Mouse (Mus musculus) lung, embryonic 15.5 days (tissue): ENCODE measurements around the gene Cog6. TPM values are rescaled to one million over a fixed set of nuclear protein-coding genes. Genes with fewer than 3 reads are reported as not detected.

Source experiments
- ATAC-seq: fragments of 200-750 bp; cut with Nextera tagmentation; 2 replicates; pipeline ENCODE4 v1.8.0; 2017; ENCODE audit warnings: moderate number of reproducible peaks, borderline replicate concordance; ENCODE audit not compliant: low FRiP score, low TSS enrichment; ENCODE audit errors: extremely low read depth
- H3K27ac ChIP-seq: fragments of 300-500 bp; sonication (generic); 2 replicates; pipeline ENCODE4 v1.5.1; 2015; ENCODE audit warnings: moderate library complexity, mild to moderate bottlenecking, inconsistent platforms
- H3K27me3 ChIP-seq: fragments of 300-500 bp; sonication (generic); 2 replicates; pipeline ENCODE4 v1.6.1; 2015; ENCODE audit warnings: inconsistent platforms
- H3K36me3 ChIP-seq: fragments of 300-500 bp; sonication (generic); 2 replicates; pipeline ENCODE4 v1.6.1; 2015; ENCODE audit warnings: inconsistent platforms
- H3K4me1 ChIP-seq: fragments of 300-500 bp; sonication (generic); 2 replicates; pipeline ENCODE4 v1.6.1; 2015; ENCODE audit warnings: inconsistent platforms
- H3K4me2 ChIP-seq: fragments of 300-500 bp; sonication (generic); 2 replicates; pipeline ENCODE4 v1.6.1; 2015; ENCODE audit warnings: inconsistent platforms, mild to moderate bottlenecking, moderate library complexity
- H3K4me3 ChIP-seq: fragments of 300-500 bp; sonication (generic); 2 replicates; pipeline ENCODE4 v1.5.1; 2015; ENCODE audit warnings: mild to moderate bottlenecking, inconsistent platforms
- H3K9ac ChIP-seq: fragments of 300-500 bp; sonication (generic); 2 replicates; pipeline ENCODE4 v1.6.1; 2015; ENCODE audit warnings: inconsistent platforms
- H3K9me3 ChIP-seq: fragments of 300-500 bp; sonication (generic); 2 replicates; pipeline ENCODE4 v1.6.1; 2016; ENCODE audit warnings: inconsistent platforms
- WGBS: fragments of 180-500 bp; shearing (Covaris S2); methylation state at CpG from one replicate; pipeline ENCODE4 v1.1.7; 2015; 5-methylcytosine and 5-hydroxymethylcytosine counted together
- polyA plus RNA-seq: library from polyadenylated mRNA; unstranded; fragments of >200 nt; fragmentation: Nextera tagmentation; extraction: Ambion mirVana; gene quantifications from 2 replicates; pipeline ENCODE4 v1.2.1, GENCODE M21; 2015

Gene Cog6
- polyA plus RNA-seq, 1 experiment from 2014 or later = 46.1 TPM

DNA sequence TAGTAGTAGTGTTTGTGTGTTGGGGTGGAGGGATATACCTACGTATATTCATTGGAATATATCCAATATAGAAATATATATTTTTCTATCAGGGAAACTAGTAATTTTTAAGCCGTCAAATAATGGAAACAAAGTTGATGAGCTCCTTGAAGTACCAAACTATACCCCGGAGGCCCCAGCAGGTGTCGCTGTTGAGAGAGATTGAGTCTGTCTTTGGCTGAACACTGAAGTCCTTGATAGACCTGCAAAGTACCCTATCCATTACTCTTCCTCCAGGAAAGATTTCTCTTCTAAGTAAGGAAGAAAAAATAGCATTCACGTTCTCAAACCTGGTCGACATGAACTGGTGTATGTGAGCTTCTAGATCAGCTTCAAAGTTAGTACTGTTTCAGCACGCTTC is 12.0 kb upstream of the Cog6 start:
- H3K4me1 ChIP-seq = no peaks in the 10 kb centered on the region
- H3K27me3 ChIP-seq = no peaks in the 10 kb centered on the region
- no peak overlapping the region for H3K9ac ChIP-seq
- no peak for ATAC-seq
- H3K4me2 ChIP-seq = no peak overlapping the region
- WGBS = 19% methylated on average over 7 of the region's 7 CpGs
- no peak overlapping the region for H3K27ac ChIP-seq
- no peak overlapping the region for H3K4me3 ChIP-seq
- no peaks in the 10 kb centered on the region for H3K36me3 ChIP-seq
- H3K9me3 ChIP-seq = no peaks in the 10 kb centered on the region

DNA sequence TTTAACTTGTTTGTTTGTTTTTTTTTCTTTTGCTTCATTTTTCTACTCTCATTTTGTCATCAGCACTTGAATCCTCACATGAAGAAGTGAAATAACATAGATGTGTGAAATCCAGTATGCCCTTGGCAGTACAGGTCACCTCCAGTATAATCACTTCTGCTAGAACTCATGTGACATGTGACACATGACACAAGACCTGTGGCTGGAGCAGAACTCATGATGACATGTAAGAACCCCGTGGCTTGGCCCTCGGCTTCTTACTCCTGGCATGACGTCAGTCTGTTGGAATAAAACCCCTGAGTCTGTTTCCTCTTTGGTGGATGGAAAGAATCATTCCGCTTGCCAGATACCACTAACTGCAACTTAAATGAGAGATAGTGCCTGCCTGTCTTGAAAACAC is 10.3 kb upstream of the Cog6 start:
- WGBS = 71% methylated on average over 4 of the region's 4 CpGs
- H3K27ac ChIP-seq = no peak overlapping the region
- no peak for ATAC-seq

DNA sequence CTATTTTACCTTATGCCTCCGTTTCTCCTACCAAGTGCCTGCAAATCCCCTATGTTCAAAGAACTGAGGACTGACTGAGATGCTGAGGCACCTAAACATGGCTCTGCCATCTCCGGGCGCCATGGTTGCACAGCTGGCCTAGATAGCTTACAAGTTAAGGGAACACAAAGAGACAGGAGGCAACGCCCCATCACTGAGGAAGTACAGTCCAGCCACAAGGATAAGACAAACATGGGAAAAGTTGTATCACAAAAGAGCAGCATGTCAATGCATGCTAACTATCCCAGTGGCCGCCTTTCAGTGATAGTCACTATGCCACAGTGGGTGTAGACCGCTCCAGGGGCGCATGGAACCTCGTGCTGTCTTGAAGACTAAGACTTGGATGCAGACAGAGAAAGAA is 9.6 kb downstream of the Cog6 start:
- 93% methylated on average over 8 of the region's 8 CpGs for WGBS
- H3K36me3 ChIP-seq = peaks cover 35% of the 10 kb centered on the region
- no peaks in the 10 kb centered on the region for H3K4me1 ChIP-seq
- H3K27me3 ChIP-seq = no peaks in the 10 kb centered on the region
- no peak overlapping the region for H3K4me3 ChIP-seq
- no peak for ATAC-seq
- no peaks in the 10 kb centered on the region for H3K9me3 ChIP-seq
- H3K27ac ChIP-seq = no peak overlapping the region
- no peak overlapping the region for H3K9ac ChIP-seq
- no peak overlapping the region for H3K4me2 ChIP-seq

More for the DNA sequence above, 10.3 kb upstream of the Cog6 start:
- no peaks in the 10 kb centered on the region for H3K36me3 ChIP-seq
- no peak overlapping the region for H3K9ac ChIP-seq
- H3K4me1 ChIP-seq = no peaks in the 10 kb centered on the region
- H3K27me3 ChIP-seq = no peaks in the 10 kb centered on the region
- H3K9me3 ChIP-seq = no peaks in the 10 kb centered on the region
- H3K4me2 ChIP-seq = no peak overlapping the region
- no peak overlapping the region for H3K4me3 ChIP-seq

DNA sequence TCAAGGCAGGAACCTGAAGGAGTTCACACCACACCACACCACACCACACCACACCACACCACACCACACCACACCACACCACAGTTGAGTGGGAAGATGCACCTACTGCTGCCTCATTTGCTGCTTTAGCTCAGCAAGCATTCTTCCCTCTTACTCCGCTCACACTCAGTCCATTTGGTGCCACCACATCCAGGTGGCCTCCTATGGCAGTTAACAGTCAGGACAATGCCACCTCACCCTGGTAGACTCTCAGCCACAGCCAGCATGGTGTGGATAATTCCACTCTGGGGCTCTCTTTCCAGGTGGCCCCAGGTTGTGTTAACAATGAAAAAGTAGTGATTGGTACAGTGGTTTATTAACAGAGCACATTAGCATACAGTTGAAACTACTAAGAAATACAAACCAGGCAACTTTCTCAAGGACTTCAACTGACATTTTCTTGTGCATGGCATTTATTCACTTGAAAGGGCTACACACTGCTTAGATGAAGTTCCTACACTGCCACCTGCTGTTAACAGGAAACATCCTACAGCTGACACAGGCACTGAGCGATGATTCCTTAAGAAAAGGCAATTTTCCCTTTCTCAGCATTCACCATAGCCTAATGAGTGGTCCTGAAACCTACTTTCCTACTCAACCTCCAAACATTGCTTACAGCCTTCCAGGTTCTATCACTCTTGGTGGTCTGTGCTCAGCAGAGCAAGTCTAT is 12.5 kb downstream of the Cog6 start:
- Histone ChIP-seq H3K4me3 (no peak overlapping the region), H3K36me3 (peaks cover 38% of the 10 kb centered on the region), H3K9ac (no peak overlapping the region), H3K27me3 (no peaks in the 10 kb centered on the region), H3K27ac (no peak overlapping the region), H3K4me1 (no peaks in the 10 kb centered on the region), H3K9me3 (no peaks in the 10 kb centered on the region), H3K4me2 (no peak overlapping the region)
- ATAC-seq = no peak
- 71% methylated on average over 2 of the region's 2 CpGs for WGBS

DNA sequence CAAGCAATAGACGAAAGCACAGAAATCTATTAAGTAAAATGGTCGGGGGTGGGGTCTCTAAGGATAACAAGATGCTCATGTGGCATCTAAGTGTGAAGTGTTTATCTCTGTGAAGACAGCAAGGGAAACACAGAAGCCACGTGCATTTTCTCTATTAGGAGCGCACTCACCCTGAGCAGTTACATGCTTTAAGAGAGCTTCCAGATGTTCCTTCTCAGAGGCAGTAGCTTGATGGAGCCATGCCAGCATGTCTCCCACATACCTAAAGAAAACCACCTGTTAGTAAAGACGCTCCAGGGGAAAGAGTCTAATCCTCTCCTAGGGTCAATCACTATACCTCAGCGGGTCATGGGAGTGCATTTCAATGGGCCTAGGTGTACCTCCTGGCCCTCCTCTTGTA is 15.0 kb downstream of the Cog6 start:
- no peaks in the 10 kb centered on the region for H3K27me3 ChIP-seq
- no peak for ATAC-seq
- H3K36me3 ChIP-seq = peaks cover 31% of the 10 kb centered on the region
- no peak overlapping the region for H3K4me3 ChIP-seq
- H3K9me3 ChIP-seq = no peaks in the 10 kb centered on the region
- no peaks in the 10 kb centered on the region for H3K4me1 ChIP-seq
- no peak overlapping the region for H3K27ac ChIP-seq
- H3K4me2 ChIP-seq = no peak overlapping the region
- no peak overlapping the region for H3K9ac ChIP-seq
- 57% methylated on average over 6 of the region's 6 CpGs for WGBS

DNA sequence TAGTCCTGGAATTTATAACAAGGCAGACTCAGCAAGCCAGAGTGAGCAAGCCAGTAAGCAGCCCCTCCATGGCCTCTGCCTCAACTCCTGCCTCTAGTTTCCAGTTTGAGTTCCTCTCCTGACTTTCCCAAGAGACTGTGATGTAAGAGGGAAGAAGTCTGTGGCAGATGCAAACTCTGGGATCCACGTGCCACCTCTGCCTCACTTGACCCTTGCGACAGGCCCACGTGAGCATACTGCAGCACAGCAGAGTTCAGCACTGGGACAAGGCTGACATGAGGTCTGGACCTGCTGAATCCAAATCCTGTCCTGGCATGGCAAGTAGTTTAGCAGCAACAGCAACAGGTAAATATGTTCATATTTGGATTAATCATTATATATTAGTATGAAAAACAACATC is 17.0 kb downstream of the Cog6 start:
- no peak for ATAC-seq
- Histone ChIP-seq H3K27ac (no peak overlapping the region), H3K4me3 (no peak overlapping the region), H3K9ac (no peak overlapping the region), H3K27me3 (no peaks in the 10 kb centered on the region), H3K4me2 (no peak overlapping the region), H3K36me3 (peaks cover 40% of the 10 kb centered on the region), H3K9me3 (no peaks in the 10 kb centered on the region), H3K4me1 (no peaks in the 10 kb centered on the region)
- 82% methylated on average over 3 of the region's 3 CpGs for WGBS

DNA sequence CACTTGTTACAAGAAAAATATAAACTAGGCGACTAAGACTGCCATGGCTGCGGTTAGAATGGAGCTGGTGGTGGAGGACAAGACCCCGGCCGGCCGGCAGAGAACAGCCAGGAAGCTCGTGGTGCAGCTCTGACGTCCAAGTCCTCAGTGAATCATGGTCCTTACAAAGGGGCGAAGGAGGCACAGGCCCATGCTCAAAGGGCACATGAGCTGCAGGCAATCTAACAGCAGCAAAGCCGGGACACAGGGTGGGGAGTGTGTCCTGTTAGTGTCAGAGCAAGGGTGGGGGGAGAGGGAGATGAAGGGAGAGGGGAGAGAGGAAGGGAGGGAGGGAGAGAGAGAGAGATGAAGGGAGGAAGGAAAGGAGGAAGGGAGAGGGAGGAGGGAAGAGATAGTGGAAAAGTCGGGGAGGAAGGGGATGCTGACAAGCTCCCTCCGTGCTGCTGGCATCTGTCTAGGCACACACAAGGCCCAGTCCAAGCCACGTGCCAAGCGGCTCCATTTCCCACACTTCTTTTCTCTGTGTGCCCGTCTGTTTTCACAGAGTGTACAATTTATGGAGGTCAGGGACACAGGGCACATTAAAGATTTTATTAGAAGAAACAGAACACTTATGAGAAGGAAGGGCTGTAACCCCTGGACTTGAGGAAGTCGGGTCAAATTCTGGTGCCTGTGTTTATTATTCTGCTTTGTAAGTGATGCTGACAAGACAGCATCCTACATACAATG is 17.9 kb downstream of the Cog6 start:
- Histone ChIP-seq H3K4me3 (no peak overlapping the region), H3K36me3 (peaks cover 41% of the 10 kb centered on the region), H3K4me1 (no peaks in the 10 kb centered on the region), H3K27me3 (no peaks in the 10 kb centered on the region), H3K9ac (no peak overlapping the region), H3K9me3 (no peaks in the 10 kb centered on the region), H3K4me2 (no peak overlapping the region), H3K27ac (no peak overlapping the region)
- ATAC-seq = 0 out of 2 replicates have a peak, but pooled peaks have one; percentile 23
- 62% methylated on average over 15 of the region's 15 CpGs for WGBS

DNA sequence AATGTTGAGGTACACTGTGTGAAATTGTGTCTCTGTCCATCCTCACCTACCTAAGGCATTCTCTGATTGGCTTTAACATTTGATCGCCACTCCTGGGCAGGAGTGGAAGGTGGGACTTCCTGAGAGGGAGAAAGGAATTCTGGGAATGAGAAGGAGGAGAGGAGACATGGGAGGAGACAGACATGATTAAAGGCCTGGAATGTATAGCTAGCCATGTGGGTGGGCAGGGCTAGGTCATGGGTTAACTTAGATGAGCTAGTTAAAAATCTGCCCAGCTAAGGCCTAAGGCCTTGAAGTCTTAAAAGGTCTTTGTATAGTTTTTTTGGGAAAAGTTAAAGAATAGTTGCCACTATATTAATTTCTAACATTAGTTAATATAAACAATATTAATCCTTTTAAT is 19.7 kb downstream of the Cog6 start:
- H3K4me1 ChIP-seq = no peaks in the 10 kb centered on the region
- H3K36me3 ChIP-seq = peaks cover 50% of the 10 kb centered on the region
- no peak for ATAC-seq
- no peak overlapping the region for H3K4me3 ChIP-seq
- no peak overlapping the region for H3K9ac ChIP-seq
- no peak overlapping the region for H3K27ac ChIP-seq
- H3K9me3 ChIP-seq = no peaks in the 10 kb centered on the region
- 38% methylated on average over 1 of the region's 1 CpGs for WGBS
- no peaks in the 10 kb centered on the region for H3K27me3 ChIP-seq
- no peak overlapping the region for H3K4me2 ChIP-seq

DNA sequence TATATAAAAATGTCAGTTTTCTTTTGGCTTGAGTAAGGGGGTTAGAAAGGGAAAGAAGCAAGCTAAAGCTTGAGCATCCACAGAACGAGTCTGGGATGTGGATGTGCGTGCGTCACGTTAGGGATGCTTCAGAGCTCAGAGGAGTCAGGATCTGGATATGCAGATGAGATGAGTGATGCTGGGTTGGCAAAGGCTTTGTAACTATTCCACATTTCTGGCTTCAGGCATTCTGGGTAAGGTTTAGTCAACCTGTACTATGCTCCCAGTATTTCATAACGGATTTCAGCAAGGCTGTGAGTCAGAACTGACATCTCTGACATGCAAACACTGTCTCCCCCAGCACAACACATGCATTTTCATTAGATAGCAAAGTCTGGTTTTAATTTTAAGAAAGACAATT is 20.4 kb downstream of the Cog6 start:
- no peak for ATAC-seq
- H3K27me3 ChIP-seq = no peaks in the 10 kb centered on the region
- H3K4me1 ChIP-seq = no peaks in the 10 kb centered on the region
- no peak overlapping the region for H3K9ac ChIP-seq
- 93% methylated on average over 5 of the region's 5 CpGs for WGBS
- H3K4me2 ChIP-seq = no peak overlapping the region
- no peak overlapping the region for H3K4me3 ChIP-seq
- H3K36me3 ChIP-seq = peaks cover 49% of the 10 kb centered on the region
- H3K9me3 ChIP-seq = no peaks in the 10 kb centered on the region
- no peak overlapping the region for H3K27ac ChIP-seq

DNA sequence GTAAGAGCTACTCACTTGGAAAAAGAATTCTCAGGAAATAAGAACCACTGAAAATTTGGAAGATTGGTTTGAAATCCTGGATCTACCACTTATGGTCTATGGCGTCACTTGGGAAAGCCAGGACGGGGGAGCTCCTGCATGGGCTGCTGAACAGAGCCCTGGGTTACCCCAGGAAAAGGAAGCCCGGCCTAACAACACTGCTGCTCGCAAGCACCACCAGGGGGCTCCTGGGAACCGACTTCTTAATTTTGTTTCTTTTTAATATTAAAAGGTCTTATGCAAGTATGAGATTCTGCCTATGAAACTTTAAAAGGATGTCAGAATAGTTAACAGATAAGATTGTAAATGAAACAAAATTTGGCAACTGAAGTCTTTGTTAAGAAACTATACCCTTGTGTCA is 22.4 kb downstream of the Cog6 start:
- no peaks in the 10 kb centered on the region for H3K4me1 ChIP-seq
- ATAC-seq = no peak
- WGBS = 67% methylated on average over 5 of the region's 5 CpGs

DNA sequence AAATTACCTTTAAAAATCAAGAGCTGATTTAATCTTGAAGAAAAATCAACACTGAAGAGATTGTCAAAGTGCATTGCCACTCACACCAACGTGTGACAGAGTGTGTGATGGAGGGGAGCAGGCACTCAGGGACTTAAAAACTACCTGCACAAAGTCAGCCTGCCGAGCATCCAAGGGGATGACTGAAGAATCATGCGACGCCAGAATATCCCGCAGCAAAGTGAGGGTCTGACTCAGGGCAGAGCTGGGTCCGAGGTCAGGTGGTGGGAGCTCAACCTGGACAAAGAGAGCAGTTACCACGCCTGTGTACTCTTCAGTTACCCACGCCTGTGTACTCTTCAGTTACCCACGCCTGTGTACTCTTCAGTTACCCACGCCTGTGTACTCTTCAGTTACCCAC is 23.7 kb downstream of the Cog6 start:
- H3K9ac ChIP-seq = no peak overlapping the region
- no peaks in the 10 kb centered on the region for H3K9me3 ChIP-seq
- ATAC-seq = no peak
- H3K4me3 ChIP-seq = no peak overlapping the region
- H3K27me3 ChIP-seq = no peaks in the 10 kb centered on the region
- no peaks in the 10 kb centered on the region for H3K4me1 ChIP-seq
- 84% methylated on average over 10 of the region's 10 CpGs for WGBS
- peaks cover 51% of the 10 kb centered on the region for H3K36me3 ChIP-seq
- H3K4me2 ChIP-seq = no peak overlapping the region
- H3K27ac ChIP-seq = no peak overlapping the region

More for the DNA sequence above, 22.4 kb downstream of the Cog6 start:
- Histone ChIP-seq H3K27me3 (no peaks in the 10 kb centered on the region), H3K9me3 (no peaks in the 10 kb centered on the region), H3K9ac (no peak overlapping the region), H3K27ac (no peak overlapping the region), H3K4me3 (no peak overlapping the region), H3K36me3 (peaks cover 40% of the 10 kb centered on the region), H3K4me2 (no peak overlapping the region)

DNA sequence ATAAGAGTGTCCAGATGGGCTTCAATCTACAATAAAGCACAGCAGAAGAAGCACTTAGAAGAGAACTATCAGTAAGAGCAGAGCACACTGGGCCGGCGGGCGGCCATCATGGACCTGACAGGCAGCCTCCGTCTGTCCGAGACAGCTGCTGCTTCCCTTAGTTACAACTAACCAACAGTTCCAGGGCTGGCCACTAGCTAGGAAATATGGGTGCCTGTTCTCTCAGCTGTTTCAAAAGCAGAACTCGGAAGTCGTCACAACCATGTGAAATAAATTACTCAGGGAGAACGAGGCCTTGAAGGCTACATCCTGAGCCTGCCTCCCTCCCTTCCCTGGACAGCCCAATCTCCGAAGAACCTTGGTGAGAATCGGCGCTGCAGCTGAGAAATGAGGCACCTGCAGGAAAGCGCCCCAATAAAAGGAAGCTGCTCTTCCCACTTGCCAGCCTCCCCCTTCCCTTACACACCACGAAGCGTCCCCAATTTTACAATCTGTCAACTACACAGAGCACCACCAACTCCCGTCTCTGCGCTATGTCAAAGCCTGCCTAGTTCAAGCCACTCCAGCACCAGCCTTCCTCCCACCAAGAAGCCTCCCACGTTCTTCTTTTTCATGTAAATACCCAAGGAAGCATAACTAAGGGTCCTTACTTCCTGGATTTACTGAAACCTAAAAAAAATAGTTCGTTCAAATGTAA is 26.8 kb downstream of the Cog6 start:
- Histone ChIP-seq H3K4me2 (no peak overlapping the region), H3K4me3 (no peak overlapping the region), H3K36me3 (peaks cover 51% of the 10 kb centered on the region), H3K27ac (no peak overlapping the region), H3K9ac (no peak overlapping the region), H3K27me3 (no peaks in the 10 kb centered on the region), H3K9me3 (no peaks in the 10 kb centered on the region), H3K4me1 (no peaks in the 10 kb centered on the region)
- ATAC-seq = no peak
- WGBS = 71% methylated on average over 18 of the region's 18 CpGs
